Mouse (Mus musculus) kidney, adult 2 months (tissue): Measurements from ENCODE around the gene Ugt1a5.

ENCODE experiments used
- CTCF ChIP-seq: fragments of 200-500 bp; conservative IDR thresholded peaks from 2 replicates; pipeline ENCODE4 v1.5.1; 2011; ENCODE audit warnings: low read depth, mild to moderate bottlenecking, control low read depth, low read length, moderate library complexity, mixed read lengths; ENCODE audit not compliant: insufficient read depth, insufficient read length
- POLR2A ChIP-seq: fragments of 200-500 bp; IDR thresholded peaks from one replicate; pipeline ENCODE4 v1.6.1; 2011; ENCODE audit warnings: low read depth, low read length, control low read depth

DNA sequence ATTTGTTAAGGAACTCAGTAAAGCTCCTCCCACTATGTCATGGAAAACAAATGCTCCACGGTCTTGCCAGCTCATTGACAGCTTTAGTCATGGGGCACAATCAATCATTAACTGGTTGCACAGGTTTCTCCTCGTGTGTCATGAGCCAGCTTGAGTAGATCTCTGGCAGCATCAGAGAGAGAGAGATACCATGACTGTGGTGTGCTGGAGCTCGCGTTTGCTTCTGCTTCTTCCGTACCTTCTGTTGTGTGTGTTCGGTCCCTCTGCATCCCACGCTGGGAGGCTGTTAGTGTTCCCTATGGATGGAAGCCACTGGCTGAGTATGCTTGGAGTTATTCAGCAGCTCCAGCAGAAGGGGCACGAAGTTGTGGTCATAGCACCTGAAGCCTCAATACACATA is 46.0 kb downstream of the Ugt1a5 start, which contains the start of gene Ugt1a1:
- TF ChIP-seq CTCF: no peak
- TF ChIP-seq POLR2A: no peak
